Mouse (Mus musculus) heart, embryonic 11.5 days (tissue): ENCODE results near the gene Gp6. TPM values are rescaled to one million over a fixed set of nuclear protein-coding genes. Genes with fewer than 3 reads are reported as not detected.
"Not testable (repeated sequence)": the region's sequence is repeated elsewhere in the genome, so short reads cannot be mapped to it uniquely, and the experiment has no call there.

Experiments used
- ATAC-seq: fragments of 200-750 bp; cut with Nextera tagmentation; replicated peaks from 2 replicates; pipeline ENCODE4 v1.8.0; 2017; ENCODE audit warnings: moderate library complexity; ENCODE audit not compliant: insufficient number of reproducible peaks, low FRiP score, low TSS enrichment
- H3K27ac ChIP-seq: fragments of 300-500 bp; sonication (generic); 2 replicates; pipeline ENCODE4 v1.5.1; 2014; ENCODE audit warnings: mild to moderate bottlenecking, low read depth, low read length
- H3K27me3 ChIP-seq: fragments of 300-500 bp; sonication (generic); 2 replicates; pipeline ENCODE4 v1.6.1; 2014; ENCODE audit warnings: mild to moderate bottlenecking, low read length, mixed read lengths; ENCODE audit not compliant: control insufficient read depth, insufficient read depth
- H3K36me3 ChIP-seq: fragments of 300-500 bp; sonication (generic); 2 replicates; pipeline ENCODE4 v1.6.1; 2014; ENCODE audit warnings: mild to moderate bottlenecking, low read length, moderate library complexity, mixed read lengths; ENCODE audit not compliant: control insufficient read depth, insufficient read depth
- H3K4me1 ChIP-seq: fragments of 300-500 bp; sonication (generic); 2 replicates; pipeline ENCODE4 v1.6.1; 2014; ENCODE audit warnings: low read length; ENCODE audit not compliant: control insufficient read depth, insufficient read depth
- H3K4me2 ChIP-seq: fragments of 300-500 bp; sonication (generic); 2 replicates; pipeline ENCODE4 v1.6.1; 2014; ENCODE audit warnings: mild to moderate bottlenecking, moderate library complexity
- H3K4me3 ChIP-seq: fragments of 300-500 bp; sonication (generic); 2 replicates; pipeline ENCODE4 v1.5.1; 2014; ENCODE audit warnings: low read depth, low read length
- H3K9ac ChIP-seq: fragments of 300-500 bp; sonication (generic); 2 replicates; pipeline ENCODE4 v1.6.1; 2014; ENCODE audit warnings: mild to moderate bottlenecking, low read depth, low read length, moderate library complexity
- H3K9me3 ChIP-seq: fragments of 300-500 bp; sonication (generic); replicated peaks from 2 replicates; pipeline ENCODE4 v1.6.1; 2016; ENCODE audit warnings: low read length; ENCODE audit not compliant: control insufficient read depth
- WGBS: fragments of 180-500 bp; shearing (Covaris S2); extraction: QIAGEN DNeasy Blood & Tissue Kit; methylation state at CpG from one replicate; pipeline ENCODE4 v1.1.7; 2014; ENCODE audit not compliant: insufficient replicate concordance; 5-methylcytosine and 5-hydroxymethylcytosine counted together
- polyA plus RNA-seq: library from polyadenylated mRNA; unstranded; fragments of >200 nt; fragmentation: Nextera tagmentation; extraction: Ambion mirVana; gene quantifications from 2 replicates; pipeline ENCODE4 v1.2.1, GENCODE M21; 2014

Gene Gp6
- polyA plus RNA-seq, 1 experiment from 2014 or later, result 0.94 TPM

- WGBS, result 64% methylated on average over 7 of the region's 7 CpGs
- no peak overlapping the region for H3K4me3 ChIP-seq
These were observed 29.8 kb upstream of the Gp6 start for GRCm38 (mm10) chr7:4427161-4427912.

GRCm38 (mm10) chr7:4420230-4420629 lies 22.7 kb upstream of the Gp6 start:
- no peak overlapping the region for H3K4me3 ChIP-seq
- H3K9ac ChIP-seq, result no peak overlapping the region
- peaks cover 10% of the 10 kb centered on the region for H3K36me3 ChIP-seq
- no peaks in the 10 kb centered on the region for H3K4me1 ChIP-seq
- no peak overlapping the region for H3K4me2 ChIP-seq
- H3K27me3 ChIP-seq, result no peaks in the 10 kb centered on the region
- H3K9me3 ChIP-seq, result no peaks in the 10 kb centered on the region
- 61% methylated on average over 4 of the region's 4 CpGs for whole genome bisulfite sequencing
- H3K27ac ChIP-seq, result no peak overlapping the region
- no peak for ATAC-seq

More at GRCm38 (mm10) chr7:4427161-4427912, 29.8 kb upstream of the Gp6 start:
- Histone ChIP-seq H3K9me3 (no peaks in the 10 kb centered on the region), H3K9ac (no peak overlapping the region), H3K36me3 (peaks cover 40% of the 10 kb centered on the region), H3K27me3 (no peaks in the 10 kb centered on the region), H3K27ac (no peak overlapping the region), H3K4me1 (no peaks in the 10 kb centered on the region), H3K4me2 (no peak overlapping the region)
- peak; percentile 77 for ATAC-seq

- 71% methylated on average over 6 of the region's 6 CpGs for WGBS
- ATAC-seq, result no peak
- no peaks in the 10 kb centered on the region for H3K9me3 ChIP-seq
- H3K27me3 ChIP-seq, result no peaks in the 10 kb centered on the region
- H3K4me1 ChIP-seq, result no peaks in the 10 kb centered on the region
- H3K36me3 ChIP-seq, result peaks cover 7% of the 10 kb centered on the region; the same call in 1 of the 2 replicates
- H3K4me2 ChIP-seq, result no peak overlapping the region
- no peak overlapping the region for H3K4me3 ChIP-seq
- H3K27ac ChIP-seq, result no peak overlapping the region
- H3K9ac ChIP-seq, result no peak overlapping the region
These were observed 22.1 kb upstream of the Gp6 start for GRCm38 (mm10) chr7:4419681-4420080.

- not testable (repeated sequence) for H3K27ac ChIP-seq, H3K4me2 ChIP-seq, H3K9me3 ChIP-seq, H3K27me3 ChIP-seq, H3K9ac ChIP-seq, H3K4me1 ChIP-seq, ATAC-seq, H3K36me3 ChIP-seq, H3K4me3 ChIP-seq
- WGBS, result 94% methylated on average over 15 of the region's 15 CpGs
These were observed 14.9 kb upstream of the Gp6 start for GRCm38 (mm10) chr7:4412406-4412805.

- Histone ChIP-seq H3K9ac (no peak overlapping the region), H3K36me3 (no peaks in the 10 kb centered on the region), H3K4me2 (no peak overlapping the region), H3K27me3 (no peaks in the 10 kb centered on the region), H3K4me3 (no peak overlapping the region), H3K9me3 (no peaks in the 10 kb centered on the region), H3K4me1 (no peaks in the 10 kb centered on the region), H3K27ac (no peak overlapping the region)
- WGBS, result 71% methylated on average over 7 of the region's 7 CpGs
- ATAC-seq, result no peak
These were observed 24.0 kb downstream of the Gp6 start for GRCm38 (mm10) chr7:4373521-4373920.

GRCm38 (mm10) chr7:4337509-4337908 lies 60.0 kb downstream of the Gp6 start, which contains the start of gene Ncr1:
TSS of gene Ncr1 (plus strand) at chr7:4337724.
- Histone ChIP-seq H3K9ac (no peak within 1 kb of the TSS), H3K27me3 (no peaks in the 10 kb centered on the region), H3K4me1 (no peaks in the 10 kb centered on the region), H3K27ac (no peak within 1 kb of the TSS), H3K4me3 (no peak within 1 kb of the TSS), H3K4me2 (no peak within 1 kb of the TSS), H3K36me3 (no peaks in the 10 kb centered on the region), H3K9me3 (no peaks in the 10 kb centered on the region)
- no peak for ATAC-seq

- 57% methylated on average over 2 of the region's 2 CpGs for WGBS
- H3K4me2 ChIP-seq, result no peak overlapping the region
- H3K27me3 ChIP-seq, result no peaks in the 10 kb centered on the region
- H3K9ac ChIP-seq, result no peak overlapping the region
- H3K4me1 ChIP-seq, result no peaks in the 10 kb centered on the region
- H3K9me3 ChIP-seq, result no peaks in the 10 kb centered on the region
- ATAC-seq, result no peak
- H3K4me3 ChIP-seq, result no peak overlapping the region
- no peak overlapping the region for H3K27ac ChIP-seq
- no peaks in the 10 kb centered on the region for H3K36me3 ChIP-seq
These were observed 74.2 kb downstream of the Gp6 start for GRCm38 (mm10) chr7:4323301-4323700.
